Mouse (Mus musculus) hindbrain, embryonic 10.5 days (tissue): Measurements from ENCODE around the gene Adam3. TPM values are rescaled to one million over a fixed set of nuclear protein-coding genes. Genes with fewer than 3 reads are reported as not detected.

Source experiments
- DNase-seq: peaks from one replicate; pipeline ENCODE4 v3.0.0-alpha.2; 2017; ENCODE audit warnings: low spot score
- H3K27ac ChIP-seq: fragments of 300-500 bp; sonication (generic); 2 replicates; pipeline ENCODE4 v1.5.1; 2016; ENCODE audit warnings: mild to moderate bottlenecking, moderate library complexity
- H3K27me3 ChIP-seq: fragments of 300-500 bp; sonication (generic); 2 replicates; pipeline ENCODE4 v1.6.1; 2016; ENCODE audit warnings: mild to moderate bottlenecking; ENCODE audit not compliant: poor library complexity, insufficient read depth, severe bottlenecking
- H3K36me3 ChIP-seq: fragments of 300-500 bp; sonication (generic); 2 replicates; pipeline ENCODE4 v1.6.1; 2016; ENCODE audit warnings: mild to moderate bottlenecking, moderate library complexity
- H3K4me1 ChIP-seq: fragments of 300-500 bp; sonication (generic); replicated peaks from 2 replicates; pipeline ENCODE4 v1.6.1; 2016; ENCODE audit warnings: mild to moderate bottlenecking
- H3K4me3 ChIP-seq: fragments of 300-500 bp; sonication (generic); 2 replicates; pipeline ENCODE4 v1.5.1; 2016; ENCODE audit warnings: mild to moderate bottlenecking, moderate library complexity
- H3K9me3 ChIP-seq: fragments of 300-500 bp; sonication (generic); 2 replicates; pipeline ENCODE4 v1.6.1; 2016; ENCODE audit warnings: mild to moderate bottlenecking, moderate library complexity
- WGBS: fragments of 180-500 bp; shearing (Covaris S2); methylation state at CpG from one replicate; pipeline ENCODE4 v1.1.7; 2016; 5-methylcytosine and 5-hydroxymethylcytosine counted together
- polyA plus RNA-seq: library from polyadenylated mRNA; unstranded; fragments of >200 nt; fragmentation: Nextera tagmentation; extraction: Ambion mirVana; gene quantifications from 2 replicates; pipeline ENCODE4 v1.2.1, GENCODE M21; 2016

Adam3 gene
- polyA plus RNA-seq, result 0.14 TPM in 1 of 2 replicates, not detected in the other

- Histone ChIP-seq H3K4me3 (no peak within 1 kb of the TSS), H3K36me3 (no peaks in the 10 kb centered on the region), H3K27me3 (no peaks in the 10 kb centered on the region), H3K27ac (no peak within 1 kb of the TSS), H3K4me1 (peaks cover 14% of the 10 kb centered on the region; the same call in 1 of the 2 replicates), H3K9me3 (no peaks in the 10 kb centered on the region)
- DNase-seq, result no peak
- 64% methylated on average over 11 of the region's 11 CpGs for WGBS
Measured at GRCm38 (mm10) chr8:24725630-24726029, at the start of gene Adam3. Adam3 (minus strand) TSS chr8:24725852.

GRCm38 (mm10) chr8:24724886-24725626 is 596 bp downstream of the Adam3 start:
- no peak for DNase-seq
- Histone ChIP-seq H3K4me1 (peaks cover 14% of the 10 kb centered on the region; the same call in 1 of the 2 replicates), H3K27me3 (no peaks in the 10 kb centered on the region), H3K27ac (no peak overlapping the region), H3K9me3 (no peaks in the 10 kb centered on the region), H3K4me3 (no peak overlapping the region), H3K36me3 (no peaks in the 10 kb centered on the region)
- 75% methylated on average over 16 of the region's 16 CpGs for WGBS

Other genes with a start within 250 kb of the Adam3 start
- gene Adam5, start 98.5 kb upstream of the Adam3 start, polyA plus RNA-seq, result 0.26 and 0.50 TPM in 2 replicates